Mouse (Mus musculus): ENCODE data around the gene Ift20. TPM values are rescaled to one million over a fixed set of nuclear protein-coding genes. Genes with fewer than 3 reads are reported as not detected.
"Not testable (repeated sequence)": the region's sequence is repeated elsewhere in the genome, so short reads cannot be mapped to it uniquely, and the experiment has no call there.

Ift20 gene
- total RNA-seq, 2 experiments from 2014 or later: 31.5 to 49.2 TPM

GRCm38 (mm10) chr11:78521880-78522279 is 14.3 kb upstream of the Ift20 start:
- no peak for ATAC-seq (replicated peaks; ENCODE audit: low FRiP score, poor library complexity, severe bottlenecking)

- ATAC-seq (replicated peaks; ENCODE audit: low FRiP score, poor library complexity, severe bottlenecking): no peak
Measured at GRCm38 (mm10) chr11:78522481-78522997, 13.6 kb upstream of the Ift20 start.

DNA sequence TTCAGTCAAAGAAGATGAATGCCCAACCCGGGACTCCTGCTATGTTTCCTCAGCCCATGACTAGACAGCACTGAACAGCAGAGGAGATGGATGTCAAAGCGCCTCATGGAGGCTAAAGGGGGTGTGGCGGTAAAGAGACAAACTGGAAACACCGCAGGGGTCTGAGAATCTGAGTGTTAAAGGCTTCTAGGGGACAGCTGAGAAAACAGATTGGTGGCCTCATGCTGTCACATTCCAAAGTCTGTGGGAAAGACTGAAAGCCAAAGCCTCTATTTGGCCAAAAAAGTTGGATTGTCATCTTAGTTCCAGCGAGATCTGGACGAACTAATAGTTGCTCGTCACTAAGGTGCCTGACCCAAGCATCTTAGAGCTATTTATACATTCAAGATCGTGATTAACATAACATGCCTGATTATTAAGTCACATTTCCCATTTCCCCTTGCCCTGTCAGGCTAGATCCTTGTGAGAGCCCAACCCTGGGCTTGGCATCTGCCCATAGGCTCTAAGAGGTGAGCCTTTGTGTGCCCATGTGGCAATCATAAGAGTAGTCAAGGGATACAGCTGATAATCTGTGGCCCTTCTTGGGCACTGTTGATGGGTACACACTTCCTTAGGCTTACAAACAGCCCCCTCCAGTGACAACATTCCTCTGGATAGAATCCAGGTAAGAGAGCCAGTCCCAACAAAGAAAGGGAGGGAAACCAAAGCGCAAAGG is 12.8 kb upstream of the Ift20 start:
- ATAC-seq (replicated peaks; ENCODE audit: low FRiP score, poor library complexity, severe bottlenecking): no peak

DNA sequence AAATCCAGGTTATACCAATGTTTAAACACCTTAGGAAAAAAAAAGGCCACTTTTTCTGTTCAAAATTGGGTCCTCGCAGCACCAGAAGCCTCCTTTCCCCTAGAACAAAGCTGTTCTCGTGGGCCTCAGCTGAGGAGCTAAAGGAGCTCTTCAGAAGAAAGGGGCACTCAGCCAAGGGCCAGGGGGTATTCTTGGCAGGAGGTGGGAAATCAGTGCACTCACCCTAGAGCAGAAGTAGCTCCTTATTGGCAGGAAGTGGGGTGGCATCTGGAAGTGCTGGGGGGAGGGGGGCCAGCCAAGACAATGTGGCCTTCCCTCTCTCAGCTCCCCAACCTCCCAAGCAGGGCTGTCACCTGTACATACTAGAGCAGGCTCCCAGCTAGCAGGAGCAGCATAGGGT is 11.3 kb upstream of the Ift20 start:
- no peak for ATAC-seq (replicated peaks; ENCODE audit: low FRiP score, poor library complexity, severe bottlenecking)

- no peak for ATAC-seq (replicated peaks; ENCODE audit: low FRiP score, poor library complexity, severe bottlenecking)
Measured at GRCm38 (mm10) chr11:78528714-78529113, 7.4 kb upstream of the Ift20 start.

DNA sequence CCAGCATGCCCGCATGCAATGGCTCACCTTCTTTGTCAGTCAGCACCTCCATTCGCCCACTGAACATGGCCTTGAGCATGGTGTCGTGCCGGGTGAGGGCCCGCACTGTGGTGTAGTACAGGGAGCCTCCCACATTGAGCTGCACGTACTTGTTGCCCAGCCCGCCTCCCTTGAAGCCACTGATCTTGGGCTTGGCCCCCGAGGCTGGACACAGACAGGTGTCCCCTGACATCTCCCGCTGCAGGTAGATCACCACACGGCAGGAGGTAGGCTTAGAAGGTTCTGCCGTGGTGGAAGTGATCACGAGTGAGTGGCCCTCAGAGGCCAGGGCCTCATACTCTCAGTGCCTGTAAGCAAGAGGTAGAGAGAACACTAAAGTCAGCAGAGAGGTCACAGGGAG is 6.2 kb upstream of the Ift20 start:
- ATAC-seq (replicated peaks; ENCODE audit: low FRiP score, poor library complexity, severe bottlenecking): 0 out of 2 replicates have a peak, but pooled peaks have one; percentile 34

GRCm38 (mm10) chr11:78531046-78531445 is 5.1 kb upstream of the Ift20 start:
- no peak for ATAC-seq (replicated peaks; ENCODE audit: low FRiP score, poor library complexity, severe bottlenecking)

- ATAC-seq (replicated peaks; ENCODE audit: low FRiP score, poor library complexity, severe bottlenecking): not testable (repeated sequence)
Measured at GRCm38 (mm10) chr11:78531515-78531914, 4.6 kb upstream of the Ift20 start.

DNA sequence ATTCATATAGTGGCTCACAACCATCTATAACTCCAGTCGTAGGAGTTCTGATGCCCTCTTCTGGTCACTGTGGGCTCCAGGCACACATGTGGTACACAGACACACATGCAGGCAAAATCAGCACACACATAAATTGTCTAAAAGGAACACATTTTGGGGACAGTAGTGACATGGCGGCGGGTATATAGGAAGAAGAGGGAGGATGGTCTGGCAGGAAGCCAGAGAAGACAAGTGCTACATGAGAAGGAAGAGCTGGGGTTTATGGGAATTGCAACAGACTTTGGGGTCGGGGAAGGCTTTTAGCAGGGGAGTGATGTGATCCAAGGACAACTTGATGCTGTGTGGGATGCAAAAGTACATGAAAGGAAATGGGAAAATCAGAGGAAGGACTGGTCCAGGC is 1.6 kb upstream of the Ift20 start:
- ATAC-seq (replicated peaks; ENCODE audit: low FRiP score, poor library complexity, severe bottlenecking): no peak

GRCm38 (mm10) chr11:78535376-78536079 is 633 bp upstream of the Ift20 start:
- ATAC-seq (replicated peaks; ENCODE audit: low FRiP score, poor library complexity, severe bottlenecking): no peak

DNA sequence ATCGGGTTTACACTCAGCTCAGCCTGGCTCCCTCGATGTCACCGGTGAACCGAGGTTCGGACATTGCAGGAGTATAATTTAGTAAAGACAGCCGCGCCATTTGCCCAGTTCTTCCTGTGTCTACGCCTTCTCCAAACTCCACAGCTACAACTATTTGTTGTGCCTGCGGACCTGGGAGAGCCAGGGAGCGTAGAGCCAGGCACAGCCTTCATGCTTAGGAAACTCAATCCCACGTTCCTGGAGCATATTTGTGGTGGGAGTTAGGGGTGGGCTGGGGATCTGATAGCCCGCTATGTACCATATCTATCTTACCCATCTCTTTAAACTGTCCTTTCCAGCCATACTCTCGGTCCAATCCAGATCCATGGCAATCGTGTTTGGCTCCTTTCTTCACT is 526 bp downstream of the Ift20 start:
- no peak for ATAC-seq (replicated peaks; ENCODE audit: low FRiP score, poor library complexity, severe bottlenecking)

GRCm38 (mm10) chr11:78540358-78540757 is 4.2 kb downstream of the Ift20 start:
- ATAC-seq (replicated peaks; ENCODE audit: low FRiP score, poor library complexity, severe bottlenecking): no peak

DNA sequence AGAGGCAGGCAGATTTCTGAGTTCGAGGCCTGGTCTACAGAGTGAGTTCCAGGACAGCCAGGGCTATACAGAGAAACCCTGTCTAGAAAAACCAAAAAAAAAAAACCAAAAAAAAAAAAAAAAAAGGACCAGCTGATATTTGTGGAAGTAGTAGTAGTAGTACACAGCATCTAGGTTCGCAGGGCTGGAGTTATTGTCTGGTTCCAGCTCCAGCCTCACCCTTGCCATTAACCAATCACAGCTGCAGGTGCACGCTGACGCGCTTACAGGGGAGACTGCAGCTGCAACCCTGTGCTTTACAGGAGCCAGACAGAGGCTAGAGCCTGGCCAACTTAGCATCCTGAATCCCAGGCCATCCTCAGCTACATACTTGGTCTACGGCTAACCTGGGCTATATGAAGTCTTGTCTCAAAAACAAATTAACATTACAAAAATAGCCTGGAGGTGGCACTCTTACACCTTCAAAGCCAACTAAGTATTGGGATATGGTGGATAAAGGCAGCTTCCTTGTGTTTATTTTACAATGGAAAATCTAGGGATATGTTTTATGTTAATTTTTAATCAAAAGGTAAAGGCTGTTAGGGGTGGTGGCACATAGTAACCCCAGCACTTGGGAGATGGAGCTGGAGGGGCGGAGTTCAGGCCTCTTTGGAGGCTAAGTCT is 8.4 kb downstream of the Ift20 start:
- ATAC-seq (replicated peaks; ENCODE audit: low FRiP score, poor library complexity, severe bottlenecking): no peak

DNA sequence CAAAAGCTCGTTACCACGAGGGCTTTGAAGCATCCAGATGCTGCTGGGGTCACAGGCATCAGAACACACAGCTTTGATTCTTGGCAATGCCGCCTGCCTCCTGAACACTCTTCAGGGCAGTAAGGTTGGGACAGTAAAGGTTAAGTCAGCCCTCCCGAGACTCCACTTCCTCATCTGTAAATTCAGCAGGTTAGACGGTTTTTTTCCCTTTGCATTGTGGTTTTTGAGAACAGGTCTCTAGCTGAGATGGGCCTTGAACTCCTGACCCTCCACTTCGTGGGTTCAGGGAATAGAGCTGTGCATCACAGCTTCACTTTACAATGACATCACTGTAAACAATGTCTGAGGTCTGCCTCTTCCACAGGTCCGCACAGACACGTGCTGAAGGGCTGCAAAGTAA is 9.0 kb downstream of the Ift20 start:
- no peak for ATAC-seq (replicated peaks; ENCODE audit: low FRiP score, poor library complexity, severe bottlenecking)

- no peak for ATAC-seq (replicated peaks; ENCODE audit: low FRiP score, poor library complexity, severe bottlenecking)
Measured at GRCm38 (mm10) chr11:78547718-78548460, 11.7 kb downstream of the Ift20 start.

DNA sequence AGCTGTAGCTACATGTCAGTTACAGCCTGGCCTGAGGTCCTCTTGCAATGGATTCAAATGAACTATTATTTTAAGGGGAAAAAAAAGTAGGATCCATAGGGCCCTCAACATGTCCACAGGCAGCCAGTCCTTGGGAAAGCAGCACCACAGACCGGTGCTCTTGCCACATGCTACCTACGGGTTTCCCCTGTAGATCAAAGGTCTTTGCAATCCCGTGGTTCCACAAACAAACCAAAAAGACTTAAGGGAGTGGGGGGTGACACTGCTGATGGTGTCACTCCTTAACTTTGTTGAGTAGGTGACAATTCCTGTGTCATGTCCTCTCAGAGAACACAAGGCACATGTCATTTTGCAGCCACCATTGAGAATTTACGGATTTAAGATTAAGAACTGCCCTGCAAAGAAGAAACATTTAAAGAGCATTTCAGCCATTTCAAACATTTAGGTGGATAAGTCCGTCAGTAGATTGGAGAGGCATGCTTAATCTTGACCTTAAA is 13.4 kb downstream of the Ift20 start:
- no peak for ATAC-seq (replicated peaks; ENCODE audit: low FRiP score, poor library complexity, severe bottlenecking)

- peak; percentile 99 for ATAC-seq (replicated peaks; ENCODE audit: low FRiP score, poor library complexity, severe bottlenecking)
Measured at GRCm38 (mm10) chr11:78550168-78551058, 14.3 kb downstream of the Ift20 start, which contains the start of gene Tmem97. Tmem97 (minus strand) TSS chr11:78550777.

DNA sequence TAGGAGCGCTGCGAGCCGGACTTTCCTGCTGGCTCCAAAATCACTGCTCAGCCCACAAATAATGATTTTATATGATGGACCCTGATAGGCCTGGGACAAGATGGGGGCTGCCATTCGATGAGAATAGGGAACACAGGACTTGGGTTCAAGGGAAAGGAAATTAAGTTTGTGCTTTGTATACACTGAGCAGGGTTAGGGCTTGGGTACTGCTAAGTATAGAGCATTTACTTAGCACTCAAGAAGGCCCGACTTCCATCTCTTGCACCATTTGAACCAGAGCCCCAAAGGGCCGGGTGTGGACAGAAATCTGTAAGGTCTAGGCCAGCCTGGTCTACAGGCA is 14.9 kb downstream of the Ift20 start:
- ATAC-seq (replicated peaks; ENCODE audit: low FRiP score, poor library complexity, severe bottlenecking): no peak; the same call in 1 of the 2 replicates

GRCm38 (mm10) chr11:78555623-78556022 is 19.5 kb downstream of the Ift20 start:
- no peak for ATAC-seq (replicated peaks; ENCODE audit: low FRiP score, poor library complexity, severe bottlenecking)
